Mouse (Mus musculus) induced T-regulatory cell, adult 2 months (primary cell): ENCODE data around the gene Usp54.

Source experiments
- DNase-seq: peaks from one replicate; pipeline ENCODE4 v3.0.0-alpha.2; 2012; ENCODE audit warnings: low read depth

Gene Usp54

GRCm38 (mm10) chr14:20499982-20500381 is 140.9 kb downstream of the Usp54 start:
- DNase-seq, result no peak
